ENCODE assay signal across 8 mouse cellular contexts in the genomic region with DNA sequence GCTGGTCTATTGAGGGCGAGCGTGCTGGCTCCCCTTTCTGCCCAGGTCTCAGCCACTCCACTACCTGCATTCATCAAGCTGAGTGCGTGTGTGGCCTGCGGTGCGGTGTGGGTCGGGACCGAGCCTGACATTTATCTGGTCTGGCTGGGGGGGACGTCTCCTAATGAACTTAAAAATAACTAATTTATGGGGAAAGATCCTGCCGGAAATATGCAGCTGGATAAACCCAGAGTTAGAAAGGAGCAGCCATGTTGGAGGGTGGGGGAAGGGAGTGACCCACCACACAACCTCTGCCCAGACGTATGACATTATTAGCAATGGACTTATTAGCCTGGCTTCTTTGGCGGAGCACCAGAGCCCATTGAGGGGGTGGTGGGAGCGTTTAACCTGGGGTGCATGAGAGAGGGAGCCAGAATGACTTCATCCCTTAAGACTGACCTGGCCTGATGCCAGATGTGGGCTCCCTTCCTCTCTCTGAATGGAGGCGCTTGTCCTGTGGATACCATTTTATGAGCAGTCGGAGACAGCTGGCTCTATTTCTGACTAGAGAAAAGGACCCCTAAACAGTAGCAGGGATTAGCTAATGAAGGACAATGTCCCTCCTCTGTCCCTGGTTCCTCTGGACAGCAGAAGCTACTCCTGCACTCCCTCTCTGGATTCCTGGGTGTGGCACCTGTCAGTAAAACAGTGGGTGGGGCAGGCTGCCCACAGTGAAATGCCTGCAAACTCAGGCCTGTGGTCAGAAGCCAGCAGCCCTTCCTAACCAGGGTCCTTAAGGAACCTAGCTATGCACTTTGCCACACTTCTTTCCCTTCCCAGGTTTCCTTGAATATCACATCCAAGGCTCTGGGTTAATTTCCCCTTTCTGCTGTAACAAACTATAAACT. TPM values are rescaled to one million over a fixed set of nuclear protein-coding genes. Genes with fewer than 3 reads are reported as not detected.
A peak's percentile ranks its signal among the peaks of the same experiment; 100 is the strongest.
DNase-seq lines count a peak whose midpoint lies in the region; ATAC-seq and TF ChIP-seq lines count a peak whose summit lies in the region.
"Had no signal": no experiment of that assay in that cellular context is flagged by ENCODE, and none has a peak within 500 bp of the region (broad histone marks: within the 10 kb centered on the region; RNA-seq: fewer than 3 reads in every experiment).

No protein-coding gene starts in this region.

- WGBS in heart, embryonic 15.5 days, result 25% methylated on average over 14 of the region's 14 CpGs
- 48% methylated on average over 14 of the region's 14 CpGs for whole genome bisulfite sequencing in midbrain, embryonic 11.5 days

- H3K4me2 ChIP-seq in heart, embryonic 15.5 days, result peak overlapping the region; percentile 72
- H3K4me2 ChIP-seq in midbrain, embryonic 11.5 days, result no peak overlapping the region; the same call in 1 of the 2 replicates

- peak overlapping the region; percentile 77 for H3K9ac ChIP-seq in heart, embryonic 15.5 days
- no peak overlapping the region for H3K9ac ChIP-seq in midbrain, embryonic 11.5 days (ENCODE audit: low read length)

- peaks cover 67% of the 10 kb centered on the region for H3K36me3 ChIP-seq in G1E (replicated peaks)
- peaks cover 33% of the 10 kb centered on the region for H3K36me3 ChIP-seq in heart, embryonic 15.5 days
- 0 out of 2 replicates have a peak, but pooled peaks cover under 1% of the 10 kb centered on the region for H3K36me3 ChIP-seq in midbrain, embryonic 11.5 days (ENCODE audit: control insufficient read depth, insufficient read depth, low read length)

- no peak for TF ChIP-seq POLR2A in brain, embryonic 14.5 days (IDR thresholded peaks at IDR 0.05; ENCODE audit: borderline replicate concordance, extremely low read depth, insufficient read depth, insufficient read length, poor library complexity, severe bottlenecking)

- no peak for TF ChIP-seq CTCF in G1E (IDR thresholded peaks at IDR 0.05; ENCODE audit: low read depth, low read length)
- no peak for TF ChIP-seq CTCF in brain, embryonic 14.5 days (IDR thresholded peaks at IDR 0.05; ENCODE audit: borderline replicate concordance, extremely low read depth, insufficient read depth, insufficient read length)

- ATAC-seq in G1E (ENCODE audit: extremely low read depth, insufficient number of reproducible peaks, low FRiP score, poor library complexity, severe bottlenecking), result no peak
- no peak for ATAC-seq in heart, embryonic 15.5 days (replicated peaks; ENCODE audit: insufficient number of reproducible peaks, insufficient read depth, low FRiP score, low read depth)
- no peak for ATAC-seq in midbrain, embryonic 11.5 days (ENCODE audit: low FRiP score)
- ATAC-seq in megakaryocyte-erythroid progenitor cell, adult 5-6 weeks (replicated peaks; ENCODE audit: low FRiP score, low TSS enrichment, poor library complexity, severe bottlenecking), result no peak

- H3K9me3 ChIP-seq in G1E (replicated peaks), result no peaks in the 10 kb centered on the region
- no peaks in the 10 kb centered on the region for H3K9me3 ChIP-seq in heart, embryonic 15.5 days (replicated peaks)
- H3K9me3 ChIP-seq in midbrain, embryonic 11.5 days (ENCODE audit: control insufficient read depth, low read length), result no peaks in the 10 kb centered on the region

- DNase-seq in G1E (ENCODE audit: low spot score), result no peak
- peak; percentile 74 for DNase-seq in brain, embryonic 14.5 days (ENCODE audit: low read depth)
- peak; percentile 76 to 84 for DNase-seq in kidney, postnatal 4 days
- DNase-seq in midbrain, embryonic 11.5 days (ENCODE audit: low spot score, missing footprints), result peak; percentile 83
- no peak for DNase-seq in cerebellum, adult 18-20 months

- peak overlapping the region; percentile 88 for H3K27ac ChIP-seq in heart, embryonic 15.5 days
- no peak overlapping the region for H3K27ac ChIP-seq in midbrain, embryonic 11.5 days (ENCODE audit: low read depth, low read length)

- H3K27me3 ChIP-seq in G1E (ENCODE audit: insufficient read depth, low read length), result peaks cover under 1% of the 10 kb centered on the region; the same call in 1 of the 2 replicates
- H3K27me3 ChIP-seq in heart, embryonic 15.5 days, result no peaks in the 10 kb centered on the region
- peaks cover 26% of the 10 kb centered on the region for H3K27me3 ChIP-seq in midbrain, embryonic 11.5 days (ENCODE audit: control insufficient read depth, insufficient read depth, low read length)

- peaks cover 75% of the 10 kb centered on the region for H3K4me1 ChIP-seq in G1E (ENCODE audit: insufficient read depth, low read depth, low read length)
- peaks cover 69% of the 10 kb centered on the region for H3K4me1 ChIP-seq in heart, embryonic 15.5 days (replicated peaks)
- H3K4me1 ChIP-seq in midbrain, embryonic 11.5 days (ENCODE audit: control insufficient read depth, insufficient read depth, low read length), result peaks cover 29% of the 10 kb centered on the region

- H3K4me3 ChIP-seq in G1E (ENCODE audit: low read depth, low read length), result peak overlapping the region; percentile 75; the same call in 1 of the 2 replicates
- peak overlapping the region; percentile 83 for H3K4me3 ChIP-seq in heart, embryonic 15.5 days
- H3K4me3 ChIP-seq in midbrain, embryonic 11.5 days (ENCODE audit: low read depth, low read length), result no peak overlapping the region

RNA-seq across cellular contexts. Expression of a gene that starts 3.5 kb away (rescaled TPM):
- total RNA-seq in G1E (2014; fragmentation: Nextera tagmentation) (1,068 and 1,186 TPM in 2 replicates), G1E (2017) (618 and 679 TPM in 2 replicates)
- 1,022 and 1,501 TPM in 2 replicates for polyA plus RNA-seq in G1E (2012)
- 37.3 and 44.7 TPM in 2 replicates for polyA plus RNA-seq in brain, embryonic 14.5 days (2012; rRNA removed)
- 276 and 327 TPM in 2 replicates for polyA plus RNA-seq in heart, embryonic 15.5 days (2015; fragmentation: Nextera tagmentation; extraction: Ambion mirVana)
- 36.3 and 39.1 TPM in 2 replicates for polyA plus RNA-seq in midbrain, embryonic 11.5 days (2014; fragmentation: Nextera tagmentation; extraction: Ambion mirVana)
- total RNA-seq in megakaryocyte-erythroid progenitor cell, adult 5-6 weeks (2014; fragmentation: Nextera tagmentation), result 244 and 269 TPM in 2 replicates
- total RNA-seq in megakaryocyte-erythroid progenitor cell, adult 5-6 weeks (2017), result 147 and 171 TPM in 2 replicates

RNA-seq across cellular contexts. Expression of a gene that starts 17.2 kb away (rescaled TPM):
- 4.6 TPM in 1 of 2 replicates, not detected in the other for total RNA-seq in G1E (2014; fragmentation: Nextera tagmentation)
- total RNA-seq in G1E (2017), result 0.12 and 0.33 TPM in 2 replicates
- not detected in 2 replicates for polyA plus RNA-seq in G1E (2012)
- 1.8 and 2.8 TPM in 2 replicates for polyA plus RNA-seq in brain, embryonic 14.5 days (2012; rRNA removed)
- 2.3 and 3.3 TPM in 2 replicates for polyA plus RNA-seq in heart, embryonic 15.5 days (2015; fragmentation: Nextera tagmentation; extraction: Ambion mirVana)
- 1.0 and 1.1 TPM in 2 replicates for polyA plus RNA-seq in midbrain, embryonic 11.5 days (2014; fragmentation: Nextera tagmentation; extraction: Ambion mirVana)
- total RNA-seq in megakaryocyte-erythroid progenitor cell, adult 5-6 weeks (2014; fragmentation: Nextera tagmentation), result not detected in 2 replicates
- total RNA-seq in megakaryocyte-erythroid progenitor cell, adult 5-6 weeks (2017), result 0.75 TPM in 1 of 2 replicates, not detected in the other

RNA-seq across cellular contexts. Expression of a gene that starts 21.8 kb away (rescaled TPM):
- total RNA-seq in G1E (2014; fragmentation: Nextera tagmentation), result not detected in 2 replicates
- 0.12 and 0.38 TPM in 2 replicates for total RNA-seq in G1E (2017)
- polyA plus RNA-seq in G1E (2012), result not detected in 2 replicates
- polyA plus RNA-seq in brain, embryonic 14.5 days (2012; rRNA removed), result 129 and 161 TPM in 2 replicates
- polyA plus RNA-seq in heart, embryonic 15.5 days (2015; fragmentation: Nextera tagmentation; extraction: Ambion mirVana), result 2.9 and 7.7 TPM in 2 replicates
- polyA plus RNA-seq in midbrain, embryonic 11.5 days (2014; fragmentation: Nextera tagmentation; extraction: Ambion mirVana), result 48.8 and 49.7 TPM in 2 replicates
- total RNA-seq in megakaryocyte-erythroid progenitor cell, adult 5-6 weeks (2014; fragmentation: Nextera tagmentation), result not detected in 2 replicates
- total RNA-seq in megakaryocyte-erythroid progenitor cell, adult 5-6 weeks (2017), result 0.09 TPM in 1 of 2 replicates, not detected in the other

RNA-seq across cellular contexts. Expression of a gene that starts 28.2 kb away (rescaled TPM):
- total RNA-seq in G1E (2014; fragmentation: Nextera tagmentation), result not detected in 2 replicates
- total RNA-seq in G1E (2017), result not detected in 2 replicates
- not detected in 2 replicates for polyA plus RNA-seq in G1E (2012)
- polyA plus RNA-seq in brain, embryonic 14.5 days (2012; rRNA removed), result 0.16 and 0.18 TPM in 2 replicates
- polyA plus RNA-seq in heart, embryonic 15.5 days (2015; fragmentation: Nextera tagmentation; extraction: Ambion mirVana), result 0.83 and 1.1 TPM in 2 replicates
- 0.12 and 0.23 TPM in 2 replicates for polyA plus RNA-seq in midbrain, embryonic 11.5 days (2014; fragmentation: Nextera tagmentation; extraction: Ambion mirVana)
- total RNA-seq in megakaryocyte-erythroid progenitor cell, adult 5-6 weeks (2014; fragmentation: Nextera tagmentation), result not detected in 2 replicates
- total RNA-seq in megakaryocyte-erythroid progenitor cell, adult 5-6 weeks (2017), result not detected in 2 replicates
- total RNA-seq: common myeloid progenitor, adult 5-6 weeks had no signal

RNA-seq across cellular contexts. Expression of a gene that starts 52.4 kb away (rescaled TPM):
- total RNA-seq in G1E (2014; fragmentation: Nextera tagmentation) (not detected in 2 replicates), G1E (2017) (not detected in 2 replicates)
- not detected in 2 replicates for polyA plus RNA-seq in G1E (2012)
- polyA plus RNA-seq in brain, embryonic 14.5 days (2012; rRNA removed), result 0.19 and 0.21 TPM in 2 replicates
- 0.34 and 0.55 TPM in 2 replicates for polyA plus RNA-seq in heart, embryonic 15.5 days (2015; fragmentation: Nextera tagmentation; extraction: Ambion mirVana)
- 0.08 and 0.11 TPM in 2 replicates for polyA plus RNA-seq in midbrain, embryonic 11.5 days (2014; fragmentation: Nextera tagmentation; extraction: Ambion mirVana)
- not detected in 2 replicates for total RNA-seq in megakaryocyte-erythroid progenitor cell, adult 5-6 weeks (2014; fragmentation: Nextera tagmentation)
- not detected in 2 replicates for total RNA-seq in megakaryocyte-erythroid progenitor cell, adult 5-6 weeks (2017)
- total RNA-seq: common myeloid progenitor, adult 5-6 weeks had no signal

Comparison
In these comparisons a context has a peak if more than half of its experiments do, and no peak if none do; other contexts are left out.
1. DNase-seq: peak in brain, embryonic 14.5 days (single experiment), kidney, postnatal 4 days (2 of 2) and midbrain, embryonic 11.5 days (single experiment); none in G1E (single experiment) and cerebellum, adult 18-20 months (0 of 2).